Mouse (Mus musculus): ENCODE measurements around the gene Adss. TPM values are rescaled to one million over a fixed set of nuclear protein-coding genes. Genes with fewer than 3 reads are reported as not detected.

Gene Adss
- total RNA-seq, 2 experiments from 2014 or later, result 71.1 to 71.4 TPM

- TF ChIP-seq CTCF (conservative IDR thresholded peaks at IDR 0.05), result no peak
- Histone ChIP-seq H3K4me3 (no peak overlapping the region), H3K27ac (no peak overlapping the region)
- DNase-seq (ENCODE audit: low spot score in 2 of 2), result no peak
These were observed 42.8 kb downstream of the Adss start for GRCm38 (mm10) chr1:177753496-177753895.

- DNase-seq (ENCODE audit: low spot score in 2 of 2), result no peak
- Histone ChIP-seq H3K27ac (no peak overlapping the region), H3K4me3 (no peak overlapping the region)
- TF ChIP-seq CTCF (conservative IDR thresholded peaks at IDR 0.05), result no peak
These were observed 48.3 kb downstream of the Adss start for GRCm38 (mm10) chr1:177747869-177748540.

- DNase-seq (ENCODE audit: low spot score in 2 of 2), result no peak
- Histone ChIP-seq H3K4me3 (no peak overlapping the region), H3K27ac (no peak overlapping the region)
- TF ChIP-seq CTCF (conservative IDR thresholded peaks at IDR 0.05), result no peak
These were observed 51.6 kb downstream of the Adss start for GRCm38 (mm10) chr1:177744521-177745325.

GRCm38 (mm10) chr1:177742119-177742518 lies 54.2 kb downstream of the Adss start:
- DNase-seq (ENCODE audit: low spot score in 2 of 2), result no peak
- no peak for TF ChIP-seq CTCF (conservative IDR thresholded peaks at IDR 0.05)
- H3K4me3 ChIP-seq, result no peak overlapping the region
- H3K27ac ChIP-seq, result no peak overlapping the region

- no peak for DNase-seq (ENCODE audit: low spot score in 2 of 2)
- Histone ChIP-seq H3K27ac (no peak overlapping the region), H3K4me3 (no peak overlapping the region)
- no peak for TF ChIP-seq CTCF (conservative IDR thresholded peaks at IDR 0.05)
These were observed 55.6 kb downstream of the Adss start for GRCm38 (mm10) chr1:177740707-177741106.

- no peak overlapping the region for H3K27ac ChIP-seq
- DNase-seq (ENCODE audit: low spot score in 2 of 2), result no peak
- H3K4me3 ChIP-seq, result no peak overlapping the region
- no peak for TF ChIP-seq CTCF (conservative IDR thresholded peaks at IDR 0.05)
These were observed 58.7 kb downstream of the Adss start for GRCm38 (mm10) chr1:177737505-177738105.

GRCm38 (mm10) chr1:177731973-177732372 lies 64.3 kb downstream of the Adss start:
- no peak for TF ChIP-seq CTCF (conservative IDR thresholded peaks at IDR 0.05)
- DNase-seq (ENCODE audit: low spot score in 2 of 2), result no peak
- Histone ChIP-seq H3K27ac (no peak overlapping the region), H3K4me3 (no peak overlapping the region)

- TF ChIP-seq CTCF (conservative IDR thresholded peaks at IDR 0.05), result no peak
- no peak for DNase-seq (ENCODE audit: low spot score in 2 of 2)
- Histone ChIP-seq H3K4me3 (no peak within 1 kb of the TSS), H3K27ac (no peak within 1 kb of the TSS)
These were observed 67.0 kb downstream of the Adss start, which contains the start of gene 1700016C15Rik for GRCm38 (mm10) chr1:177729043-177730024. TSS of gene 1700016C15Rik (plus strand) at chr1:177729814.

GRCm38 (mm10) chr1:177727883-177728525 lies 68.3 kb downstream of the Adss start:
- no peak for TF ChIP-seq CTCF (conservative IDR thresholded peaks at IDR 0.05)
- H3K27ac ChIP-seq, result no peak overlapping the region
- DNase-seq (ENCODE audit: low spot score in 2 of 2), result no peak
- no peak overlapping the region for H3K4me3 ChIP-seq

GRCm38 (mm10) chr1:177726870-177727269 lies 69.4 kb downstream of the Adss start:
- no peak for TF ChIP-seq CTCF (conservative IDR thresholded peaks at IDR 0.05)
- Histone ChIP-seq H3K4me3 (no peak overlapping the region), H3K27ac (no peak overlapping the region)
- no peak for DNase-seq (ENCODE audit: low spot score in 2 of 2)

- H3K4me3 ChIP-seq, result no peak overlapping the region
- no peak for TF ChIP-seq CTCF (conservative IDR thresholded peaks at IDR 0.05)
- no peak for DNase-seq (ENCODE audit: low spot score in 2 of 2)
- no peak overlapping the region for H3K27ac ChIP-seq
These were observed 72.5 kb downstream of the Adss start for GRCm38 (mm10) chr1:177723786-177724185.

- Histone ChIP-seq H3K27ac (no peak overlapping the region), H3K4me3 (no peak overlapping the region)
- TF ChIP-seq CTCF (conservative IDR thresholded peaks at IDR 0.05), result no peak
- no peak for DNase-seq (ENCODE audit: low spot score in 2 of 2)
These were observed 77.3 kb downstream of the Adss start for GRCm38 (mm10) chr1:177719029-177719427.
